Mouse (Mus musculus) kidney, adult 8-10 months (tissue): ENCODE measurements around the gene Olfr1385.
"Not testable (repeated sequence)": the region's sequence is repeated elsewhere in the genome, so short reads cannot be mapped to it uniquely, and the experiment has no call there.

Source experiments
- DNase-seq, 2 experiments: peaks; one replicate each; pipeline ENCODE4 v3.0.0; 2022

Gene Olfr1385

DNA sequence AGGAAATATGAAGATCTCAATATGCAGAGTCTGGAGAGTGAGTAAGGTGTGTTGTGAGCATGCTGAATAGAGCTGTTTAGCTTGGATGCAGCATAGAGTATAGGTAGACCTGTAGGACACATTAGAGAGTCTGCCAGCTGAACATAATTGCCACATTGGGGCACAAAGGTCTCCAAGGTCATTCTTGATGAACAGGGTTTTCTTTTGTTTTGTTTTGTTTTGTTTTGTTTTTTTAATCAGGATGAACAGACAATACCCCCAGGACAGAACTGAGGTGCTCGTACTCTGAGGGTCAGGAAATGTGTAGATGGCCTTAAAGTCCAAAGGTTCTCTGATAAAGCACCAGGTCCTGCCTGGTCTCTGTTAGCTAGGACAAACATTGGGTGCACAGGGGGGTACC, at the start of gene Olfr1385:
TSS of gene Olfr1385 (plus strand) at position 301 of the 400 bp plus-strand sequence.
- DNase-seq: not testable (repeated sequence)

DNA sequence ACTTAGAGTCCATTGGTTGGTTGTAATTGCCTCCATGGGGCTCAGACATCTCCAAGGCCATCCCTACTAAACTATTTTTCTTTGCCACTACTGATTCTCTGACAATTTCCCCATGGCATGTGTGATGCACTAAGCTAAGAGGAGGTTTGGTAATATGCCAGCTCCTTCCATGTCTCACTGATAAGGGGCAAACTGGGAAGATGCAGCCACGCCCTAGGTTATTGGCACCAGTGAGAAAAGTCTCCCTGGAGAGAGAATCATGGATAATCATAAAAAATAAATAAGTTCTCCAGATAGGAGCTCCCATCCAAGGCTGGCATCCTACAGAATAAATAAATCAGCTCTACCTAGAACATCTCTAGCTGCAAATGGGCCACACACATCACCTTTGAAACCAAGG, 33.8 kb upstream of the Olfr1385 start, which contains the start of gene Olfr1387:
TSS of gene Olfr1387 (plus strand) at position 301 of the 400 bp plus-strand sequence.
- DNase-seq: no peak

DNA sequence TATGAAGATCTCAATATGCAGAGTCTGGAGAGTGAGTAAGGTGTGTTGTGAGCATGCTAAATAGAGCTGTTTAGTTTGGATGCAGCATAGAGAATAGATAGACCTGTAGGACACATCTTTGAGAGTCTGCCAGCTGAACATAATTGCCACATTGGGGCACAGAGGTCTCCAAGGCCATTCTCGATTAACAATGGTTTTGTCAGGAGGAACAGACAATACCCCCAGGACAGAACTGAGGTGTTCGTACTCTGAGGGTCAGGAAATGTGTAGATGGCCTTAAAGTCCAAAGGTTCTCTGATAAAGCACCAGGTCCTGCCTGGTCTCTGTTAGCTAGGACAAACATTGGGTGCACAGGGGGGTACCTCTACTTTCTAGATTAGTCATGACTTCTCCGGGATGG, 24.1 kb upstream of the Olfr1385 start, which contains the start of gene Olfr1386:
TSS of gene Olfr1386 (plus strand) at position 301 of the 400 bp plus-strand sequence.
- DNase-seq: not testable (repeated sequence)

DNA sequence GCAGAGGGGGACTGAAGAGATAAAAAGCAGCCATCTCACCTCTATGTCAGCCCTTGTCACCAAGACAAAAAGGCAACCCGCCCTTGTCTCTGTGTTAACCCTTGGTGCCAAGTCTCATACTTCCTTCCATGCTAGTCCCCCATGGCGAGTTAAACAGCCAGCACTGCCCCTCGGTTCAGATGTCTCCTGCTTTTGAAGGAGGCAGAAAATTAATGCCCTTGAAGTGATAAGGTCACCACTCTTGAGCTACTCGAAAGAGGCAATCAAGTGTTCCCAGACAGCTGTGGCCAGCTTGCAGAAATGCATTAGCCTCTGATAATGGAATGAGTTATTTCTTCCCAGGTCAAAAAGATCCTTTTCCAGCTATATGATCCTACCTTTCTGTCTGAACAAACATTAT, 2.9 kb upstream of the Olfr1385 start:
- no peak for DNase-seq

DNA sequence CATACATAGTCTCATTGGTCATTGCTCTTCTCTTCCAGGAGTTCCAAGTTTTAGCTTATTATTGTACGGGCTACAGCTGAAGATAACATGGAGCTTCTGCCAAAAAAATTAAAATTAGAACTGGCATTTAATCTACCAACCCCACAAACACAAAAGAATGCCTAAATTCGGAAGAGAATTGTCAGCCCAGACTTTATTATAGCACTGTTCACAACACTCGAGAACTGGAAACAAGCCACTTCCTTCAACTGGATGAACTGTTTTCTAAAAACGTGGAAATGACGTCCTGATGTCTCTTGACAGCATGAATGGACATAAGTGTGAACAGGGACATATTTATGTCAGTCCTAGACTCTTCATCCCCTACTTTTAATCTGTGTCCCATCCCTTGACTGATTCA, 29.2 kb downstream of the Olfr1385 start:
- DNase-seq: no peak

DNA sequence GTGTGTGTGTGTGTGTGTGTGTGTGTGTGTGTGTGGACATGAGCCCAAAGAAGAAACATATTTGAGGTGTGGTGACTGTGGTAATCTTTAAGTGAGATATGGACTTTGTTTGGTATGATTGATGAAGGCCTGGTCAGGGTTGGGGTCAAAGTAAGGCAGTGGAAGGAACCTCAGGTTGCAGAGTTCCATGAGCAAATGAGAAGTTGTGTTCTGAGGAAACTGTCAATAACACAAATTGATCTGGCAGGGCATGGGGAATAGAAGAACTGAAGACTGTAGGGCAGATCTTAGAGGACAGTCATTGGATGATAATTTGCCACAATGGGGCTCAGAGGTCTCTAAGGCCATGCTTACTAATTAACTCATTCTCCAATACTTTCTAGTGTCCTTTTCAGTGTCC, 30.5 kb downstream of the Olfr1385 start, which contains the start of gene Olfr1383:
TSS of gene Olfr1383 (plus strand) at position 301 of the 400 bp plus-strand sequence.
- DNase-seq: no peak

DNA sequence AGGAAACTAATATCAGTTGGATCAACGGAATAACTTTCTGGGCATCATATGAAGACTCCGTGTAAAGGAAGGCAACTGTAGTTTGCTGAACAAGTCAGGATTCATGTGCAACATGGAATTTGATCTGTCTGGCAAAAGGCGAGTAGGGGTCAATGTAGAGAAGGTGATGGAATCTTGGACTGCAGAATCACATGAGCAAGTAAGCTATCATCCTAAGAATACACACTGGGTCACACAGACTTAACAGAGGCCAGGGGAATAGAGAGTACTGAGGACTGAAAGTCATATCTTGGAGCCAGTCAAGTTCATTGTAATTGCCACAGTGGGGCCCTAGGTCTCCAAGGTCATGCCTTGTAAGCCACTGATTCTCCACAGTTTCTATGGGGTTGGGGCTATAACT, 39.1 kb downstream of the Olfr1385 start, which contains the start of gene Olfr1382:
TSS of gene Olfr1382 (plus strand) at position 301 of the 400 bp plus-strand sequence.
- no peak for DNase-seq

DNA sequence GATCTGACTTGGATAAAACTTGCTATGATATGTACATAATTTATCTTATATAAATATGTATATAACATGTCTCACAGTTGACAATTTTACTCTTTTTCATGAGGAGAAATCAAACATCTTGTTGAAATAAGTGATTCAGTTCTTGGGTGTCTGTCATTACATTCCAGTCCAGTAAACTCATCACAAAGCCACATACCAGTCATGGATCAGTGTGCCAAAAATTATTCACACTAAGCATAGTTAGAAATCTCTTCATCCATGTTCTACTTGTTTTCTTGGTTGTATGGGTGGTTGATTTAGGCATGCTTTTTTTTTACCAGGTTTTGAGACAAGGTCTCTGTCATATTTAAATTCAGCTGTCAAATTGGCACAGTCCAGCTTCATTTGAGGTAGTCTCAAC, 43.9 kb downstream of the Olfr1385 start:
- no peak for DNase-seq

DNA sequence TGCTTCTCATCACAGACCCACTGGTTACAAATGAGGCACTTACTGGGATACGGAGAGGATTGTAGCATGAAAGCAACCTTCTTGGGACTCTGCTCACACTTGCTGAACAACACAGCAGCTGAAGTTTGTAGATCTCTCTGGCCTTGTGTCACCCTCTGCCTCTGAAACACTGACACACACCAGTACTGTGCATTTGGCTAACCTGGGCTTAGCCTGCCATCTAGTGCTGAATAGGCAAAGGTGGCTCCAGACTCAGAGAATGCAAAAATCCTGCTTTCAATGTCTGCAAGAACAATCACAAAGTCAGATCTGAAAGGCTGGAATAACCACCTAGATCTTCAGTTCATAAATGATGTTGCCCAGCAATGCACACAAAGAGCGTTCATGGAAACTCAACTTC, 47.8 kb downstream of the Olfr1385 start:
- peak in 1 of 2 experiments; percentile 2 for DNase-seq

DNA sequence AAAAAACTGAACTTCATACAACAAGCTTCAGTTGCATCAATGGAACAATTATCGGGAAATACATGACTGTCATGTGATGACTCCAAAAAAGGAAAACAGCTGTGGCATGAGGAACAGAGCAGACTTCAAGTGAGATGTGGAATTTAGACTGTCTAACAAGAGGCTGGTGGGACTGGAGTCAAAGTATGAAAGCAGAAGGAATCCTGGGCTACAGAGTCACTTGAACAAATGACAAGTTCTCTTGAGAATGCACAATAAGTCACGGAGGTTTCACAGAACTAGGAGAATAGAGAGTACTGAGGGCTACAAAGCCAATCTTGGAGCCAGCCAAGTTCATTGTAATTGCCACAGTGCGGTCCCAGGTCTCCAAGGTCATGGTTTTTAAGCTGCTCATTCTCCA, 54.3 kb downstream of the Olfr1385 start, which contains the start of gene Olfr1381:
TSS of gene Olfr1381 (plus strand) at position 301 of the 400 bp plus-strand sequence.
- not testable (repeated sequence) for DNase-seq
